Mouse (Mus musculus): ENCODE measurements around the gene 1700067P10Rik.

The 1700067P10Rik gene

GRCm38 (mm10) chr17:48107862-48108261 is 18.7 kb downstream of the 1700067P10Rik start:
- Histone ChIP-seq H3K27me3 (ENCODE audit: control insufficient read depth, insufficient read depth, low read length, poor library complexity, severe bottlenecking) (no peaks in the 10 kb centered on the region), H3K36me3 (ENCODE audit: control insufficient read depth, insufficient read depth, low read length, poor library complexity, severe bottlenecking) (no peaks in the 10 kb centered on the region)
- peak; percentile 65 for DNase-seq (ENCODE audit: low read depth, low spot score)

GRCm38 (mm10) chr17:48108520-48108919 is 19.4 kb downstream of the 1700067P10Rik start:
- no peak for DNase-seq (ENCODE audit: low read depth, low spot score)
- H3K36me3 ChIP-seq (ENCODE audit: control insufficient read depth, insufficient read depth, low read length, poor library complexity, severe bottlenecking) = no peaks in the 10 kb centered on the region
- no peaks in the 10 kb centered on the region for H3K27me3 ChIP-seq (ENCODE audit: control insufficient read depth, insufficient read depth, low read length, poor library complexity, severe bottlenecking)

GRCm38 (mm10) chr17:48110547-48111287 is 21.6 kb downstream of the 1700067P10Rik start:
- DNase-seq (ENCODE audit: low read depth, low spot score) = peak; percentile 73
- Histone ChIP-seq H3K36me3 (ENCODE audit: control insufficient read depth, insufficient read depth, low read length, poor library complexity, severe bottlenecking) (no peaks in the 10 kb centered on the region), H3K27me3 (ENCODE audit: control insufficient read depth, insufficient read depth, low read length, poor library complexity, severe bottlenecking) (no peaks in the 10 kb centered on the region)

GRCm38 (mm10) chr17:48118570-48118969 is 29.5 kb downstream of the 1700067P10Rik start:
- DNase-seq (ENCODE audit: low read depth, low spot score) = peak; percentile 78
- H3K36me3 ChIP-seq (ENCODE audit: control insufficient read depth, insufficient read depth, low read length, poor library complexity, severe bottlenecking) = no peaks in the 10 kb centered on the region

GRCm38 (mm10) chr17:48119656-48120055 is 30.5 kb downstream of the 1700067P10Rik start:
- Histone ChIP-seq H3K36me3 (ENCODE audit: control insufficient read depth, insufficient read depth, low read length, poor library complexity, severe bottlenecking) (no peaks in the 10 kb centered on the region), H3K27me3 (ENCODE audit: control insufficient read depth, insufficient read depth, low read length, poor library complexity, severe bottlenecking) (no peaks in the 10 kb centered on the region)
- peak; percentile 89 for DNase-seq (ENCODE audit: low read depth, low spot score)

More at GRCm38 (mm10) chr17:48118570-48118969, 29.5 kb downstream of the 1700067P10Rik start:
- H3K27me3 ChIP-seq (ENCODE audit: control insufficient read depth, insufficient read depth, low read length, poor library complexity, severe bottlenecking) = no peaks in the 10 kb centered on the region

GRCm38 (mm10) chr17:48120456-48120855 is 31.3 kb downstream of the 1700067P10Rik start:
- no peaks in the 10 kb centered on the region for H3K27me3 ChIP-seq (ENCODE audit: control insufficient read depth, insufficient read depth, low read length, poor library complexity, severe bottlenecking)
- H3K36me3 ChIP-seq (ENCODE audit: control insufficient read depth, insufficient read depth, low read length, poor library complexity, severe bottlenecking) = no peaks in the 10 kb centered on the region
- DNase-seq (ENCODE audit: low read depth, low spot score) = no peak

- no peak for DNase-seq (ENCODE audit: low read depth, low spot score)
- H3K27me3 ChIP-seq (ENCODE audit: control insufficient read depth, insufficient read depth, low read length, poor library complexity, severe bottlenecking) = no peaks in the 10 kb centered on the region
- H3K36me3 ChIP-seq (ENCODE audit: control insufficient read depth, insufficient read depth, low read length, poor library complexity, severe bottlenecking) = no peaks in the 10 kb centered on the region
Observed at GRCm38 (mm10) chr17:48132810-48133209, 43.7 kb downstream of the 1700067P10Rik start.
